Mouse (Mus musculus) limb, embryonic 13.5 days (tissue): ENCODE measurements around the gene Rfxank. TPM values are rescaled to one million over a fixed set of nuclear protein-coding genes. Genes with fewer than 3 reads are reported as not detected.
A peak's percentile ranks its signal among the peaks of the same experiment; 100 is the strongest.

ENCODE experiments used
- ATAC-seq: fragments of 200-750 bp; cut with Nextera tagmentation; 2 replicates; pipeline ENCODE4 v1.8.0; 2017; ENCODE audit warnings: low read depth, moderate number of reproducible peaks, moderate TSS enrichment; ENCODE audit not compliant: low FRiP score
- H3K27ac ChIP-seq: fragments of 300-500 bp; sonication (generic); 2 replicates; pipeline ENCODE4 v1.5.1; 2015; ENCODE audit warnings: inconsistent platforms, mild to moderate bottlenecking, moderate library complexity
- H3K27me3 ChIP-seq: fragments of 300-500 bp; sonication (generic); 2 replicates; pipeline ENCODE4 v1.6.1; 2015; ENCODE audit warnings: mild to moderate bottlenecking, inconsistent platforms
- H3K36me3 ChIP-seq: fragments of 300-500 bp; sonication (generic); 2 replicates; pipeline ENCODE4 v1.6.1; 2015; ENCODE audit warnings: inconsistent platforms, mild to moderate bottlenecking, moderate library complexity
- H3K4me1 ChIP-seq: fragments of 300-500 bp; sonication (generic); 2 replicates; pipeline ENCODE4 v1.6.1; 2015; ENCODE audit warnings: inconsistent platforms
- H3K4me2 ChIP-seq: fragments of 300-500 bp; sonication (generic); replicated peaks from 2 replicates; pipeline ENCODE4 v1.6.1; 2015; ENCODE audit warnings: inconsistent platforms, mild to moderate bottlenecking, moderate library complexity
- H3K4me3 ChIP-seq: fragments of 300-500 bp; sonication (generic); 2 replicates; pipeline ENCODE4 v1.5.1; 2015; ENCODE audit warnings: moderate library complexity, mild to moderate bottlenecking, inconsistent platforms
- H3K9ac ChIP-seq: fragments of 300-500 bp; sonication (generic); 2 replicates; pipeline ENCODE4 v1.6.1; 2015; ENCODE audit warnings: mild to moderate bottlenecking, inconsistent platforms
- H3K9me3 ChIP-seq: fragments of 300-500 bp; sonication (generic); 2 replicates; pipeline ENCODE4 v1.6.1; 2016; ENCODE audit warnings: inconsistent platforms
- WGBS: fragments of 180-500 bp; shearing (Covaris S2); methylation state at CpG from one replicate; pipeline ENCODE4 v1.1.7; 2015; 5-methylcytosine and 5-hydroxymethylcytosine counted together
- polyA plus RNA-seq: library from polyadenylated mRNA; unstranded; fragments of >200 nt; fragmentation: Nextera tagmentation; extraction: Ambion mirVana; gene quantifications from 2 replicates; pipeline ENCODE4 v1.2.1, GENCODE M21; 2015

Gene Rfxank
- 23.8 and 26.0 TPM in 2 replicates for polyA plus RNA-seq

GRCm38 (mm10) chr8:70139026-70139857 lies at the start of gene Rfxank, which contains the start of the genes Borcs8 and Mef2b:
TSS of gene Rfxank (minus strand) at chr8:70139154.
TSS of gene Borcs8 (plus strand) at chr8:70139499.
TSS of gene Mef2b (plus strand) at chr8:70139711.
- Histone ChIP-seq H3K9ac (peak within 1 kb of the TSS; percentile 86), H3K4me2 (peak within 1 kb of the TSS; percentile 88), H3K9me3 (no peaks in the 10 kb centered on the region), H3K4me3 (peak within 1 kb of the TSS; percentile 89), H3K36me3 (peaks cover 50% of the 10 kb centered on the region), H3K27ac (peak within 1 kb of the TSS; percentile 83), H3K4me1 (peaks cover 21% of the 10 kb centered on the region), H3K27me3 (no peaks in the 10 kb centered on the region)
- WGBS, result under 1% methylated on average over 46 of the region's 46 CpGs
- ATAC-seq, result peak; percentile 97

- Histone ChIP-seq H3K9me3 (no peaks in the 10 kb centered on the region), H3K9ac (no peak overlapping the region), H3K36me3 (peaks cover 14% of the 10 kb centered on the region), H3K4me1 (peaks cover 5% of the 10 kb centered on the region; the same call in 1 of the 2 replicates), H3K4me3 (no peak overlapping the region), H3K27ac (no peak overlapping the region), H3K4me2 (no peak overlapping the region), H3K27me3 (no peaks in the 10 kb centered on the region)
- ATAC-seq, result no peak
- WGBS, result 65% methylated on average over 7 of the region's 7 CpGs
Observed at GRCm38 (mm10) chr8:70188707-70189106, 49.8 kb upstream of the Rfxank start.

- Histone ChIP-seq H3K4me2 (no peak overlapping the region), H3K27ac (no peak overlapping the region), H3K36me3 (peaks cover 47% of the 10 kb centered on the region), H3K4me3 (no peak overlapping the region), H3K9ac (no peak overlapping the region), H3K27me3 (no peaks in the 10 kb centered on the region), H3K4me1 (peaks cover 11% of the 10 kb centered on the region; the same call in 1 of the 2 replicates), H3K9me3 (no peaks in the 10 kb centered on the region)
- WGBS, result 91% methylated on average over 4 of the region's 4 CpGs
- ATAC-seq, result no peak
Observed at GRCm38 (mm10) chr8:70183194-70183593, 44.2 kb upstream of the Rfxank start.

- no peak for ATAC-seq
- H3K36me3 ChIP-seq, result peaks cover 52% of the 10 kb centered on the region
- no peak overlapping the region for H3K4me3 ChIP-seq
Observed at GRCm38 (mm10) chr8:70181903-70182252, 42.9 kb upstream of the Rfxank start.

GRCm38 (mm10) chr8:70181212-70181902 lies 42.4 kb upstream of the Rfxank start:
- Histone ChIP-seq H3K36me3 (peaks cover 58% of the 10 kb centered on the region), H3K4me1 (peaks cover 11% of the 10 kb centered on the region; the same call in 1 of the 2 replicates), H3K9ac (peak overlapping the region; percentile 35; the same call in 1 of the 2 replicates), H3K4me3 (no peak overlapping the region), H3K27ac (no peak overlapping the region), H3K4me2 (no peak overlapping the region), H3K9me3 (no peaks in the 10 kb centered on the region), H3K27me3 (no peaks in the 10 kb centered on the region)
- no peak for ATAC-seq
- 56% methylated on average over 16 of the region's 16 CpGs for WGBS

More at GRCm38 (mm10) chr8:70181903-70182252, 42.9 kb upstream of the Rfxank start:
- H3K4me1 ChIP-seq, result peaks cover 11% of the 10 kb centered on the region; the same call in 1 of the 2 replicates
- no peak overlapping the region for H3K4me2 ChIP-seq
- 21% methylated on average over 2 of the region's 2 CpGs for WGBS
- H3K27ac ChIP-seq, result no peak overlapping the region
- no peaks in the 10 kb centered on the region for H3K9me3 ChIP-seq
- H3K9ac ChIP-seq, result peak overlapping the region; percentile 4; the same call in 1 of the 2 replicates
- H3K27me3 ChIP-seq, result no peaks in the 10 kb centered on the region

- Histone ChIP-seq H3K27me3 (no peaks in the 10 kb centered on the region), H3K27ac (no peak overlapping the region), H3K4me2 (no peak overlapping the region), H3K4me1 (peaks cover 15% of the 10 kb centered on the region), H3K9me3 (no peaks in the 10 kb centered on the region), H3K36me3 (peaks cover 64% of the 10 kb centered on the region), H3K4me3 (no peak overlapping the region), H3K9ac (no peak overlapping the region)
- ATAC-seq, result no peak
- 97% methylated on average over 4 of the region's 4 CpGs for WGBS
Observed at GRCm38 (mm10) chr8:70179082-70179481, 40.1 kb upstream of the Rfxank start.

GRCm38 (mm10) chr8:70178231-70178630 lies 39.3 kb upstream of the Rfxank start:
- Histone ChIP-seq H3K4me1 (peaks cover 19% of the 10 kb centered on the region), H3K27ac (no peak overlapping the region), H3K4me3 (no peak overlapping the region), H3K9ac (no peak overlapping the region), H3K4me2 (no peak overlapping the region), H3K36me3 (peaks cover 57% of the 10 kb centered on the region), H3K27me3 (no peaks in the 10 kb centered on the region), H3K9me3 (no peaks in the 10 kb centered on the region)
- 88% methylated on average over 2 of the region's 2 CpGs for WGBS
- ATAC-seq, result no peak

- Histone ChIP-seq H3K9ac (no peak overlapping the region), H3K4me3 (no peak overlapping the region), H3K9me3 (no peaks in the 10 kb centered on the region), H3K27ac (no peak overlapping the region), H3K27me3 (no peaks in the 10 kb centered on the region), H3K4me2 (no peak overlapping the region), H3K36me3 (peaks cover 24% of the 10 kb centered on the region), H3K4me1 (peaks cover 17% of the 10 kb centered on the region)
- ATAC-seq, result no peak
- WGBS, result 84% methylated on average over 7 of the region's 7 CpGs
Observed at GRCm38 (mm10) chr8:70174079-70174478, 35.1 kb upstream of the Rfxank start.

GRCm38 (mm10) chr8:70173320-70173719 lies 34.4 kb upstream of the Rfxank start:
- Histone ChIP-seq H3K9ac (peak overlapping the region; percentile 81; the same call in 1 of the 2 replicates), H3K36me3 (peaks cover 20% of the 10 kb centered on the region), H3K4me3 (peak overlapping the region; percentile 77), H3K9me3 (no peaks in the 10 kb centered on the region), H3K4me1 (peaks cover 17% of the 10 kb centered on the region), H3K27me3 (no peaks in the 10 kb centered on the region), H3K4me2 (peak overlapping the region; percentile 62), H3K27ac (no peak overlapping the region)
- ATAC-seq, result no peak
- WGBS, result 69% methylated on average over 5 of the region's 5 CpGs

GRCm38 (mm10) chr8:70172043-70172681 lies 33.2 kb upstream of the Rfxank start, which contains the start of gene Tmem161a:
TSS of gene Tmem161a (plus strand) at chr8:70172356.
- peak; percentile 97 for ATAC-seq
- peaks cover 15% of the 10 kb centered on the region for H3K36me3 ChIP-seq
- peaks cover 4% of the 10 kb centered on the region; the same call in 1 of the 2 replicates for H3K27me3 ChIP-seq
- peak within 1 kb of the TSS; percentile 77 for H3K4me3 ChIP-seq
- peak within 1 kb of the TSS; percentile 15; the same call in 1 of the 2 replicates for H3K27ac ChIP-seq
- H3K9ac ChIP-seq, result peak within 1 kb of the TSS; percentile 81
- H3K4me1 ChIP-seq, result peaks cover 17% of the 10 kb centered on the region
- no peaks in the 10 kb centered on the region for H3K9me3 ChIP-seq
- peak within 1 kb of the TSS; percentile 62 for H3K4me2 ChIP-seq
- WGBS, result 2% methylated on average over 27 of the region's 27 CpGs

GRCm38 (mm10) chr8:70171240-70171639 lies 32.3 kb upstream of the Rfxank start:
- peaks cover 5% of the 10 kb centered on the region; the same call in 1 of the 2 replicates for H3K36me3 ChIP-seq
- peak overlapping the region; percentile 77; the same call in 1 of the 2 replicates for H3K4me3 ChIP-seq
- H3K27me3 ChIP-seq, result peaks cover 10% of the 10 kb centered on the region
- H3K9me3 ChIP-seq, result no peaks in the 10 kb centered on the region
- WGBS, result 92% methylated on average over 7 of the region's 7 CpGs
- peak overlapping the region; percentile 62 for H3K4me2 ChIP-seq
- no peak for ATAC-seq
- H3K27ac ChIP-seq, result no peak overlapping the region
- peaks cover 17% of the 10 kb centered on the region for H3K4me1 ChIP-seq
- no peak overlapping the region for H3K9ac ChIP-seq
